Mouse (Mus musculus): ENCODE results near the gene Shb.

GRCm38 (mm10) chr4:45409270-45409669, 123.0 kb downstream of the Shb start:
- TF ChIP-seq EP300 (IDR thresholded peaks at IDR 0.05; ENCODE audit: low read length), result peak; percentile 25; the same call in 1 of the 2 replicates
- no peak for TF ChIP-seq CTCF (conservative IDR thresholded peaks at IDR 0.05 in 1 of 2, IDR thresholded peaks at IDR 0.05 in 1 of 2; ENCODE audit: low read depth in 2 of 2, low read length in 2 of 2)
- TF ChIP-seq CHD1 (IDR thresholded peaks at IDR 0.05; ENCODE audit: low read depth, low read length), result no peak
- TF ChIP-seq ELF1 (IDR thresholded peaks at IDR 0.05; ENCODE audit: low read depth, low read length), result peak; percentile 61; the same call in 1 of the 2 replicates
- TF ChIP-seq ZKSCAN1 (IDR thresholded peaks at IDR 0.05; ENCODE audit: borderline replicate concordance, low read depth, low read length), result no peak
- TF ChIP-seq RAD21 (IDR thresholded peaks at IDR 0.05; ENCODE audit: low read depth, low read length), result no peak
- TF ChIP-seq JUN (IDR thresholded peaks at IDR 0.05; ENCODE audit: insufficient read depth, low read depth, low read length), result no peak

Data from CH12.LX (cell line).